Comparison of ENCODE assay signal across 17 mouse cellular contexts in the genomic region with DNA sequence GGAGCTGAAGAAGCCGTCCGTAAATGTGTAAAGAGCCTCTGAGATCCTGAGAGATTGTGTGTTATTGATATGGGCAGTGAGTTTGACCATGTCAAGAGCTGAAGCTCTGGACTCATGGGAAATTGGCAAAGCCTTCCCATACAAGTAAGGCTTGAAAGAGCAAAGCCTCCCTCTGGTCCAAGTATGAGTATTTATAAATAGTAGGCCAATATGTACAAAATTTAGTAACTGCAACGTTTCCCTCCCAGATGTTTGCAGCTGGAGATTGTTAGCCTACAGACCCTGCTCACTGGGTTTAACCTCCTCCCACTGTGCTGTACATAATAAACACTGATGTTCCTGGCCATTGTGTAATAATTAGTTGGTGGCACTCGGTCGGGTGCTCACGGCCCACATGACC. TPM values are rescaled to one million over a fixed set of nuclear protein-coding genes. Genes with fewer than 3 reads are reported as not detected.
"Had no signal": no experiment of that assay in that cellular context is flagged by ENCODE, and none has a peak within 500 bp of the region (broad histone marks: within the 10 kb centered on the region; RNA-seq: fewer than 3 reads in every experiment).

No protein-coding gene starts in this region.

- H3K4me2 ChIP-seq: hindbrain, embryonic 15.5 days; limb, embryonic 15.5 days; liver, embryonic 12.5 days; midbrain, embryonic 13.5 days had no signal

- ATAC-seq: inflammation-experienced regulatory T-cells, adult 6 months; liver, embryonic 12.5 days; midbrain, embryonic 13.5 days had no signal

- H3K4me1 ChIP-seq: limb, embryonic 15.5 days; liver, embryonic 12.5 days; midbrain, embryonic 13.5 days had no signal

- H3K9ac ChIP-seq: hindbrain, embryonic 15.5 days; limb, embryonic 15.5 days; liver, embryonic 12.5 days; midbrain, embryonic 13.5 days had no signal

- H3K27me3 ChIP-seq: hindbrain, embryonic 15.5 days; limb, embryonic 15.5 days; liver, embryonic 12.5 days; midbrain, embryonic 13.5 days had no signal

- H3K27ac ChIP-seq: hindbrain, embryonic 15.5 days; limb, embryonic 15.5 days; liver, embryonic 12.5 days; midbrain, embryonic 13.5 days had no signal

- DNase-seq: kidney, adult 8-10 months; kidney, postnatal 25 days; layer of hippocampus, adult 9-11 months; layer of hippocampus, postnatal 36 days; right cerebral cortex, postnatal 25 days; thymus, adult 18-20 months; thymus, postnatal 14 days had no signal

- H3K36me3 ChIP-seq: hindbrain, embryonic 15.5 days; limb, embryonic 15.5 days; liver, embryonic 12.5 days; midbrain, embryonic 13.5 days had no signal

- H3K4me3 ChIP-seq: hindbrain, embryonic 15.5 days; limb, embryonic 15.5 days; liver, embryonic 12.5 days; midbrain, embryonic 13.5 days had no signal

- H3K9me3 ChIP-seq: hindbrain, embryonic 15.5 days; limb, embryonic 15.5 days; liver, embryonic 12.5 days; midbrain, embryonic 13.5 days had no signal

RNA-seq across cellular contexts. Expression of a gene that starts 24.5 kb away (rescaled TPM):
- total RNA-seq: layer of hippocampus, postnatal 36 days; megakaryocyte-erythroid progenitor cell, adult 5-6 weeks had no signal
- polyA plus RNA-seq: inflammation-experienced regulatory T-cells, adult 6 months; limb, embryonic 11.5 days; limb, embryonic 15.5 days; liver, embryonic 12.5 days; liver, embryonic 16.5 days; small intestine, adult 2 months; urinary bladder, adult 2 months had no signal
